ENCODE assay signal across 25 mouse cellular contexts in the genomic region with DNA sequence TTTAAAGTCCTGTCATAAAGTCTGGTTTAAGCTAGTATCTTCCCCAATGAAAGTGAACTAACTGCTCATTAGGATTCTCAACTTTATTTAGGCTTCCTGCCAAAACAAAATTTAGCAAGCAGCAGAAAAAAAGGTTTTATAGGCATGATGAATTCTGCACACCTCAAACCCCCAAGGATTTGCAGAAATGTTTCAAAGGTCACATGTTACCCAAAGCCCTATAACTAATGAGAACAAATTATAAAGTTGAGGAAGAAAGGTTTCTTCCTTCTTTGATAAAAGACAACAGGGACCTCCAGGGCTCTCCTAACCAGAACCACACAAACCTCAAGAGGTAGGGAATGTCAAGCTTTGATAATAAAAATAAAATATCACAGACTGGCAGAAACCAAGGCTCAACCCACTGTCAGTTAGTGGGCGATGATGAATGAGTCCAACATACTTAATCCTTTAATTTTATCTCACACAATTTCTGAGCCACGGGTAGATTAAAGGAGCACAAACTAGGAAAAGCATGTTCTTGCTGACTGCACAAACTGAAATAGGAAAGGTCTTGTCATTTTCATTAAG. TPM values are rescaled to one million over a fixed set of nuclear protein-coding genes. Genes with fewer than 3 reads are reported as not detected.
"Had no signal": no experiment of that assay in that cellular context is flagged by ENCODE, and none has a peak within 500 bp of the region (broad histone marks: within the 10 kb centered on the region; RNA-seq: fewer than 3 reads in every experiment).

TSS of gene Olfr417 (plus strand) at position 241 of the 570 bp plus-strand sequence.

- H3K4me1 ChIP-seq: kidney, embryonic 15.5 days; limb, embryonic 12.5 days; limb, embryonic 15.5 days; lung, embryonic 15.5 days had no signal

- H3K4me3 ChIP-seq: kidney, embryonic 15.5 days; limb, embryonic 12.5 days; limb, embryonic 15.5 days; lung, embryonic 15.5 days had no signal

- H3K27ac ChIP-seq: kidney, embryonic 15.5 days; limb, embryonic 12.5 days; limb, embryonic 15.5 days; lung, embryonic 15.5 days; stomach, postnatal 0 days had no signal

- H3K4me2 ChIP-seq: kidney, embryonic 15.5 days; limb, embryonic 12.5 days; limb, embryonic 15.5 days; lung, embryonic 15.5 days had no signal

- H3K27me3 ChIP-seq: kidney, embryonic 15.5 days; limb, embryonic 12.5 days; limb, embryonic 15.5 days; lung, embryonic 15.5 days had no signal

- DNase-seq: kidney, adult 8-10 months; kidney, postnatal 10 days; kidney, postnatal 4 days; left cerebral cortex, postnatal 4 days; lung, adult 18-20 months; lung, postnatal 10 days; lung, postnatal 36 days; midbrain, embryonic 14.5 days; thymus, adult 2 months; thymus, postnatal 14 days; thymus, postnatal 4 days had no signal

- H3K36me3 ChIP-seq: kidney, embryonic 15.5 days; limb, embryonic 12.5 days; limb, embryonic 15.5 days; lung, embryonic 15.5 days had no signal

- H3K9ac ChIP-seq: kidney, embryonic 15.5 days; limb, embryonic 12.5 days; limb, embryonic 15.5 days; lung, embryonic 15.5 days had no signal

- ATAC-seq: intestine, postnatal 0 days had no signal

- H3K9me3 ChIP-seq: kidney, embryonic 15.5 days; limb, embryonic 12.5 days; limb, embryonic 15.5 days; lung, embryonic 15.5 days had no signal

RNA-seq across cellular contexts. Expression of gene Olfr417, which starts in this region (rescaled TPM):
- total RNA-seq: layer of hippocampus, adult 18-20 months; layer of hippocampus, postnatal 14 days; left cerebral cortex, adult 8-10 months; left cerebral cortex, postnatal 14 days; left cerebral cortex, postnatal 4 days; midbrain, postnatal 0 days had no signal
- polyA plus RNA-seq: intestine, postnatal 0 days; kidney, embryonic 15.5 days; limb, embryonic 12.5 days; limb, embryonic 15.5 days; lung, embryonic 15.5 days; midbrain, embryonic 14.5 days; midbrain, postnatal 0 days; neural tube, embryonic 11.5 days; neural tube, embryonic 14.5 days; stomach, embryonic 14.5 days; stomach, postnatal 0 days; thymus, adult 2 months had no signal
